Mouse (Mus musculus): ENCODE measurements around the gene Sorcs3.

Sorcs3 gene

DNA sequence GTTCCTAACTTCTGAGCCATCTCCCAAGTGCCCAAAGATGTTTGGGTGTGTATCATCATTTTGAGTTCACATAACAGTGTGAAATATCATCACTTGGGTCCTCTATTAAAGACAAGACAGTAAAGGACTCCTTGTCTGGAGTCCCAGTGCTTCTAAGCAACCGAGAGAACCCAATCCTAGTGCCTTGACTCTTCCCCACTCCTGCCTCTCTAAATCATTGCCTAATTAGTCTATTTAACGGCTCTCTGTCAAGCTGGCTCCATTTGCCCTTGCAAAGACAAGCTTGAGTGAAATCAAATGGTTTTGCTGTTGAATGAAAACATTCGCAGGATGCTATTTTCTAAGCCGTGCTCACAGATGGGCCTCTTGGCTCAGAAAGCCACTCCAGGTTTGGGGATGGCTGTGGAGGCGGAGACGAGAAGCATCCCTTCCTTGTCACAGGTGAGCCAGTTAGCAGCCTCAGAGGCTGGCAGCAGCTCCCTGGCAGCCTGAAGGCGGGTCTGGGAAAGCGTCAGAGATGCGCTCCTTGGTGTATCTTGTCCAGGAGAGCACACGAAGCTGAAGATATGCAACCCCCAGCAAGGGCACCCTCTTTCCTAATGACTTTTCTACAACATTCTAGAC, 79.9 kb downstream of the Sorcs3 start:
- peak; percentile 66 to 69 for DNase-seq

DNA sequence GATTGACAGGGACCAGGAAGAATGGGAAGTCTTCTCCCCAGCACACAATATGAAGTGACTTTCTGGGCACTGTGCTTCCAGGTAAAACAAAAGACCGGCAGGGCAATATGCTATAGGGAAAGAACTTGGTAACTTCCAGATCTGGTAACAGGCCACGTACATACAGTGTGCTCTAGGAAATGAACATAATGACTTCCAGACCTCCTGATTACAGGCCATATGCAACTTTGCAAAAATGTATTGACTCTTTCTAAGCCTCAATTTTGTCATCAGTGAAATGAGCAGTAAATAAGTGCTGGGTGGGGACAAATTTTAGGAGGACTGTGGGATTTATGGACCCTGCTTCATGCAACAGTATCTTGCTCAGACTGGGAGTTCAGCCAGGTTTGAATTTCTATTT, 88.4 kb downstream of the Sorcs3 start:
- DNase-seq: no peak

DNA sequence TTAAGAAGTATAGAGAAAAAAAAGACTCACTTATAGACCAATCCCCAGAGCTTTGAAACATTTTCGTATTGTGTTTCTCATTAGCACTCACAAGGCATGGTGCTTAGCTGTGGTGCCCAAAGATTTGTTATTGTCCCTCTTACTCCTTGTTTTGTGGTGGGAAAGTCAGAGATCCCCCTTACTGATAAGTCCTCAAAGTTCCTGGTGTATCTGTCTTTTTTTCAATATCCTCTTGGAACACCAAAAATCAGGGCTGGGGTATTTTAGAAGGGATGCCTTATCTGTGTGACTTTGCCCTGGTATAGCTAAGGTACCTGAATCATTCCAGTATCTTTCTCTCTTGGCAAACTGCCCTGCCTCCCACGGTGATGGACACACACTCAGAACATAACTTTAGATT, 92.6 kb downstream of the Sorcs3 start:
- DNase-seq: peak; percentile 20 to 31

DNA sequence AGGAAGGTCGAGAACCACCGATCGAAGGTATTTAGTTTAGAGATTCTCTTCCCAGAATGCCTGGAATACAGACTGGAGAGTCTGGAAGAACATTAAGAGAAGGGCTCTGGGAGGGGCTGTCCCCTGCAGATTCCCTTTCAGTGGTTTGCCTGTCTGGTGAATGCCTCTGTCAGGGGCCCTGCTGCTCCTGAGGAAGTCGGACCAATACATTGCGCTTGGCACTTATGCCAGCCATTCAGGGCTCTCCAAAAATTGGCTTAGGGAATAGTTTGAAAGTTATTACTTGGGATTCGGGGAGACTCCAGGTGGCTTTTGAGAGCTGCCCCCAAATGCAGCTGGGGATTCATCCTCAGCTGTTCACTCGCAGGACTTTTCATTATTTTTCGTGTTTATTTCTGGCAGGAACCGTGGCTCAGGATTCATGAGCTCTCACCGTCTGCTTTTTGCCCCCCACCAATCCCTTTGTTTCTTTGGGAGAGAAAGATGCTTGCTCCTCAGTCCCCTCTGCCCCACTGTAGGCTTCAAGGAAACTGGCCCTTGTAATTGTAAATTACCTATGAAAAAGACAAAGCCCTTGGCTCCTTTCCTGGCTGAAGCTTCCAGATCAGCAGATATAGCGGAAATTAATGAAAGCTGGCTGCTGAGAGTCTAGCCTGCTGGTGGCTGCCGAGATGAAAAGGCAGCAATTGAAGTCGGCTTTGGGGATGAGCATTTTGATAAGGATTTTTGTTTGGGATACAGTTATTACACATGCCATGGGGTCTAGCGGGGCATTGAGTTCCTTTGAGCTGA, 94.8 kb downstream of the Sorcs3 start:
- peak; percentile 24 to 43 for DNase-seq

DNA sequence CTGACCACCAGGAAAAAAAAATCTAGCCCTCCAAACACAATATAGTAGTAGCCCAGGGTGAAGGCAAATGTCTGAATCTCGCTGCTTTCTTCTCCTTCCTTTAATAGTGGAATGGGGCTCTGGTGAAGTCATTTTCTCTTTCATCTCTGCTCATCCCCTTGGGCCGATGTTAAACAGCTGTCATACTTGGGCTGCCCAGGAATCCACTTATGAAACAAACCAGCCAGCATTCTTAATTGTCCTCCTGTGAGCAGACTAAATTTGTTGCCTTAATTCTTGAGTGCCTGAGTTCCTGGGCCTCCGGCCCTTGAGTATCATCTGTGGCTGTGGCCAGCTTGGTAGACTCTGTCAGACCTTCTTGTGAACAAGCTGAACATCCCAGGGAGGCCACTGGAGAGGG, 95.5 kb downstream of the Sorcs3 start:
- no peak for DNase-seq

DNA sequence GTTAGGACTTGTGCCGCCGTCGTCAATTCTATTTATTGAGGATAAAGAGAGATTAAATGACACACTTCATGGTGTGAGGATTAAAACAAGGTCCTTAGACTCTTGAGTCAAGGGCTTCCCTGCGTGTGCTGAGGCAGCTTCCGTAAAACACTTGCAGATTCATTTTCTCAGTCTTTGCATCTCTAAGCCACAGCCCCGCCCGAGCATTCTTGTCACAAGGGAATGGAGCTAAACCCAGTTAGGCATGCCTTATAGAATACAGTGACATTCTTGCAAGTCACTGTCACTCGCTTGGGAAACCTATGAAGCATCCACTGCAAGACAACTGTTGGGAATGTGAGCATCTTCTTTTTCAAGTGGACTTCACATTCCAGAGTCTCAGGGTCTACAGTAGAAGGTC, 102.5 kb downstream of the Sorcs3 start:
- no peak for DNase-seq

DNA sequence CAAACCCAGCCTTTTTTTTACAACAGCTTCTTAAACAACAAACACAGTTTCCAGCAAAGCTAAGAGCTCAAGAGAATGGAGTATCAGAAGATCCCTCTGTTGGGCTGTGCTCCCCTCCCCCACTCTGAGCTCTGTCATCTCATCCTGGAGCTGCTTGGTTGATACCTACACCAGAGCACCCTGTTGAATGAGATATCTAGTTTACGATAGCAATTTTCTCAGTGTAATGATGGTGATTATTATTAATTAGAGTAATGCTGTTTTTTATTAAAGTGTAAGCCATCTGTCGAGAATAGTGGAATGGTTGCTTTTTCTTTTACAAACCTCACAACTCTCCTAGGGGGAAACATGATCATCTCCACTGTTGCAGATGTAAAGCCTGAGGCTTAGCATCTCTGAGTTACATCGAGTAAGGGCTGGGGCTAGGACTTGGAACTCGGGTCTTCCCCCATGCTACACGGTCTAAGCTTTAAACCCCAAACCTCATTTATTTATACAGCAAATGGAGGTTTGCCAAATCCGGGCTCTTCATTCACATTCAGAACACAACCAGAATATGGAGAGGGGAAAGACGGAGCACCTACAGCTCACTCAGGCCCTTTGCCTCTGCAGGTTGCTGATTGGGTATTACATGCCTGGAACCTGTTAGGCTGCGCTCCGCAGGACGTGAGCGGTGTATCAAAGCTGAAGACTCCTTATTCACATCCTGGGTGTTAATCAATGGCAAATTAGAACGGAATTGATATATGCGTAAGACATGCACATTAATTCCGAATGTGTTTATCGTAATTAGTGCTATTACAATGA, 103.9 kb downstream of the Sorcs3 start:
- no peak for DNase-seq

DNA sequence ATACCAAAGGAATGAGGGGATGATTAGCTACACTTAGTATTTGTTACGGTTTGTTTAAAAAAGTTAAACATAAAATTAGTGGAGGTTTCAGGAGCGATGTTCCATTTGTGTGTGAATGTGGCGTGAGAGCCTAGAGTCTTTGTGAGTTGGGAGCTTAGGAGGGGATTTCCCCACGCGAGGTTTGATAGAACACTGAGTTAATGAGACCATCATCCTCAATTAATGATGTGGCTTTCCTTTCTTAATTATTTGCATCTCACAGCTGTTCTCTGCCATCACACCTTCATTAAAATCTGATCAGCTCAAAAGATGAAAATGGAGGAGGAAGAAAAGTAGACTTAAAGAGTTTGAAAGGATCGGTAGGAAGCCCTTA, 104.5 kb downstream of the Sorcs3 start:
- DNase-seq: no peak

DNA sequence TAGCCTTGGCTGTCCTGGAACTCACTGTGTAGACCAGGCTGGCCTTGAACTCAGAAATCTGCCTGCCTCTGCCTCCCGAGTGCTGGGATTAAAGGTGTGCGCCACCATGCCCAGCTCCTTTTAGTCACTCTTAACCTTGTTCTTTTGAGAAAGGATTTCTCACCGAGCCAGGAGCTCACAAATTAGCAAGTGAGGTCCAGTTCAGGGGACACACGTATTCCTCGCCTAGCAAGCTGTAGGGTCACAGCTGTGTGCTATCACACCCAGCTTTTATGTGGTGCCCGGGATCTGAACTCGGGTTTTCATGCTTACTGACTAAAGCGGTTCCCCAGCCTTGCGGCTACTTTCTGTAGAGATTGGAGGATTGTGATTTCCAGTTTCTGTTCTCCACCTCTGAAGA, 108.0 kb downstream of the Sorcs3 start:
- no peak for DNase-seq

DNA sequence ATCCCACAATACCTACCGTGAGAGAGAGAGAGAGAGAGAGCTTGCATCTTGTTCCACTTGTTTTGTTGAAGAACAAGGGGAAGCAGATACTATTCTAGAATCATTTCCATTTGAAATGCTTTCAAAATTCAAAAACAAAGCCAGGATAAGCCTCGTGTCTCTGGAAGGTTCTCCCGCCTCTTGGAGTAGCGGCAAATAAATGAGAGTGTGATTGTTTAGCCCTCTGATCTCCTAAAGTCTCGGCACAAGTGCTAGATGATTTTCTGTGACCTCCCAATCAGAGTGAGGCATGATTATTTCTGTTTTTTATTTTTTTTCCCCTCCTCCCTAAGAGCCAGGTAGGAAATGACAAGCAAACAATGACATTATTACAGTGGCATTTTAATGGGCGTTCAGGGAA, 121.3 kb downstream of the Sorcs3 start:
- no peak for DNase-seq

DNA sequence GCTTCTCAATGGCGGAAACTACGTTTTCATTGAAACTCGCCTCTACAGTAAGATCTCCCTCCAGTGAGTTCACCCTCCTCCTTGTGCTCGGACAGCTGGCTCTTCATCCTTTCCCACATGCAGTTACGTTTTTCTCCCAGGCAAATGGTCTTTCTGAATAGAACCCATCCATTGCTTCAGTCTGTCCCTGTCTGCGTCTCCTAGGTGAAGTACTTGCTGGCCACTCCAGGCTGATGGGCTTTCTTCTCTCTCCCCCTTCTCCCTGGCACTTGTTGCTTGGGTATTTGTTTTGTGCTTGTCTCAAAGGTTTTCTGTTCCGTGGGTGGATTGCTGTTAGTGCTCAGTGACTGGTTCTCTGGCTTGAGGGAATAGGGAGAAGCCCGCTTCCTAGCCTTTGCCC, 122.3 kb downstream of the Sorcs3 start:
- no peak for DNase-seq

DNA sequence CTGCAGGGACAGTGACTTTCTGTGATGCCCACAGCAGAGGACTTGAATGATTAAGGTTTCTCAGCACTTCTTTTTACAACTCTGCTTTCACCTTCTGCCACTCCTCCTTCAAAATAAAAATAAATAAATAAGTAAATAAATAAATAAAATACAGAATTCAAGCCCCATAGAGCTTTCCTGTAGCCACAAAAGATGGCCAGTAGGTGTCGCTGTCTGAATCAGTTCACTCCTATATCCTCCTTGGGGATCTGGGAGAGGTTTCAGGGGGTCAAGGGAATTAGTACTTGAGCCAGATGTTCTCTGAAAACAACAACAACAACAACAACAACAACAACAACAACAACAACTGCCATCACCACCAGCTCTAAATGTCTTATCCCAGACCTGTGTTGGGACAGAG, 125.8 kb downstream of the Sorcs3 start:
- DNase-seq: peak; percentile 27 to 40

DNA sequence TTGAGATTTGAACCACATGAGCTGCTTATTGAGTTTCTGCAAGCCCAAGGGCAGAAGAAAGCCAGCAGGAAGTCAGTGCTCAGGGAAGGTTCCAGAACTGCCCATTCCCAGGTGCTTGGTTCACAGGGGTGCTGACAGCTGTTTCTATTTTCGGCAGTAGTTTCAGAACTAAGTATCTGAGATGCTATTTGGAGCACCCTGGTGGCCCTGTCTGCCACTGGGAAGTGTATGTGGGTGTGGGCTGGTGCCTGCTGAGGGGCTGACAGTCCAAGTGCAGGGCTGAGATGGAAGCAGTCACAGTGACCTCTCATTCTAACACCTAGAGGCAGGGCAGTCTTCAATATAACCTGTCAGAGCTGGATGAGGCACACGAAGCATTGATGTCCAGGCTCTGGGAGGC, 127.3 kb downstream of the Sorcs3 start:
- no peak for DNase-seq

DNA sequence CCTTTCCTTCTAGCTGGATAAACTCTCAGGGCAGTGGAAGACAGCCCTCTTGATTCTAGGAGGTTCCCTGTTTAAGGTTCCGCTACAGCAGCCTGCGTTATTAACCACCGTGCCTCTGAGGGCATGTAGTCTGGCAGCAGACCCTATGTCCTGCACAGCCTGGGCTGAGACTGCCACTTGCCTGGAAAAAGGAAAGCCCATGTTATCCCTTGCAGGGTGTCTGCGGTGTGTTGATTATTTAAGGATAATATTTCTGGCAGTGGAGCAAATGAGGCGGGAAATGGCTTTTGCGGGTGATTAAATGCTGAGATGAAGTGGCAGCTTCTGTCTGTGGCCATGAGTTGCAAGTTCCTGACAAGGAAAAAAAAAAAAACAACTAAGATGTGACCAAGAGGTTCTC, 131.6 kb downstream of the Sorcs3 start:
- no peak for DNase-seq

DNA sequence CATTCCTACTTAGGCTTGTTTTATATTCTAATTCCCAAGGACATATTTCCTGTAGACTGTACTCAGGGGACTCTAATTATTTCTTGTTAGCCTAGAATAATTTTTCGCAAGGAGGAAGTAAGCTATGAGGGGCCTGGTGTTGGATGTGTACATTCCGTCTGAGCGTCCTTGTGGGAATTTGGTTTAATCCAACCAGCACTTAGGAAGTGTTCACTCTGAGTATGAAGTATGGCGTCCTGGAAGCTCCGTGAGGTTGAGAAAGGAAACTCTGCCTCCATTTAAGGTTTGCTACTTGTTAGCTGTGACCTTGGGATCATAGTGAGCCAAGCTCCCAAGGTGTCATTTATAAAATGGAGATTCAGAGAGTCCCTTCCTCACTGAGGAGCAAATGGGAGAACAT, 132.3 kb downstream of the Sorcs3 start:
- no peak for DNase-seq

DNA sequence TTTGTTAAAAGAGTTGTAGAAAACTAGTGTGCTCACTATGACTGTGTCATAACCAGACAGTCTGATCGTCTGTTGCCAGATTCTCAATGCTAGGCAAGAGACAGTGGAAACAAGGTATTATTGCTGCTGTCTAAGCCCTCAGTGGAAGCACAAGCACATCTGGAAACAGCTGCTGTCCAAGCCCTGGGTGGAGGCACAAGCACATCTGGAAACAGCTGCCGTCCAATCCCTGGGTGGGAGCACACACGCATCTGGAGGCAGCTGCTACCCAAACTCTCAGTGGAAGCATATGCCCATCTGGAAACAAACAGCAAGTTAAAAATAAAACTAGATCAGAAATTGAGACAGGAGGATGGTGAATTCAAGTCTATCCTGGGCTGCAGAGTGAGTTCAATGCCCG, 136.9 kb downstream of the Sorcs3 start:
- DNase-seq: no peak

DNA sequence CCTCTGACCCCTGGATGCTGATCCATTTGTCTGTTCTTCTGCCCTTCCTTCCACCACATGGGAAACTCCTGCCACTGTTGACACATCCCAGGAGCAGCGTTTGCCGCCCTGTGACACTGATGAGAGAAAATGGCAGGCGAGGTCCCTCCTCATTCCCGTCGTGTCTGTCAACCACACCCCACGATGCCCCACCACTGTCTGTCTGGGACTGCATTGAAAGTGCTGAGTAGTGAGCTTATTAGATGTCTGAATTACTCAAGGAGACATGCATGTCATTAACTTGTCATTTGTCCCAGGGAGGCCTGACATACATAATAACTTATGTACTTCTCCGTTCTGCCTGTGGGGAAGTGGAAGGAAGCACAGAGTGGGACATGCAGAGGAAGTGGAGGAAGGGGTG, 137.6 kb downstream of the Sorcs3 start:
- no peak for DNase-seq

DNA sequence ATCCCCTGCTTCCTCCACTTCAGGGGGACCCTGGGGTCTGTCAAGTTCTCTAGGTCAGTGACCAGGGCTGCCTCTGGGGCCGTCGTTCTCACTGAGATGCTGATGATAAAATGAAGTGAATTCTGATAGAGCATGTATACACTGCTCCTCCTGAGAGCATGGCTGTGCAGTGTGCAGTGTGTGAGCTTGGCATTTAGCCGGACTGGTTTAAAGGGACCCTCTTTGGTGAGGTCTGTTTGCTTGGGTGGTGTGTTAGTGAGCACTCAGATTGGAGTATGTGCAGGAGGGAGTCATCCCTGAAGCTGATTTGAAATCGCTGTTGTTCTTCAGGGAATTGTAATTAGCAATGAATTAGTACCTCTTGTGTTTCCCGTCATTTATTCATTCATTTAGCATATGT, 141.3 kb downstream of the Sorcs3 start:
- no peak for DNase-seq

DNA sequence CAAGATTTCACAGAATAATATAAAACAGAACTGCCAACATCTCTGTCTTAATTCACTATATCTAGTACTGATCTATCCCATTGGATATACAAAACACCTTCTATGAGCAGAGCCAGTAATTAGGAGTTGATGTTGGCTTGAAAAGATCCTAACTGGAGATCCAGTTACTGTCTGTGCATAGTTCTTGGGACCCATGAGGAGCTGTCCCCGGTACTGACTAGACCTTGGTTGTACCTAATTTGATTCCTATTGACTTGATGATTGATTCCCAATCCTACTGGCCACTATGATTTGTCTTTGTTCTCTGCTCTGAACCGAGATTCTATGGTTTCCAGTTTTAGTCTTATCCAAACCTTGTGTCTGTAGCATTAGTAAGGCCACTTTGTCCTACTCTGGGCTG, 151.0 kb downstream of the Sorcs3 start:
- no peak for DNase-seq

DNA sequence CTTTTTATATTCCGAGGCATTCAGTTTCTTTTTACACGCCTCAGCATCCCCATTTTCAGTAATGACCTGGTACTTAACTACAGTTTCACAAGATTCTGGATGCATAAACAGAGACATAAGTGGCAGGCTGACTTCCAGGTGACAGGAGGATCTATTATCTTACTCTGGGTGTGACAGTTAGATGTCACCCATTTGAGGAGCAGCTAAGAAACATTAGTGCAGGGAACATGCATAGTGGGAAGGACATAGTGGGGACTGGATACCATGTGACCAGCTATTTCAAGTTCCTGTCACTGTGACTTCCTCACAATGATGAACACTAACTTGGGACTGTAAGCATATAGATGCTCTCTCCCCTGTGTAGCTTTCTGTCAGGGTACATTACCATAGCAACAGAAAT, 156.3 kb downstream of the Sorcs3 start:
- DNase-seq: no peak

DNA sequence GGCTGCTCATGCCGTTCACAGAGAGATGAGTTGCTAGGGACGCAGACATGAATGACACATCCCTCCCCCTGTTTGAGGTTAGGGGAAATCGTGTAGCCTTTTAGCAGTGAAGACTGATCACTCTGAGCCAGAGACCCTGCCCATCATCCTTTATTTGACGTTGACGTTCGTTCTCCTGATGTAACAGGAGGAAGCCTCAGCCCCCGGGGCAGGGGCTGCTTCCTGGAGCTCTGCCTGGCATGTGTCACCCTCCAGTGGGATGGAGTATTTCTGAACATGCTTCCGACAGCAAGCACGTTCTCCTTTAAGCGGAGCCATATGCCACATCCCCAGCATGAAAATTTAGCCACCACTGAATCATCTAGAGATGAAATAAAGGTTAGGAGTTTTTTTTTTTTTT, 162.2 kb downstream of the Sorcs3 start:
- no peak for DNase-seq

DNA sequence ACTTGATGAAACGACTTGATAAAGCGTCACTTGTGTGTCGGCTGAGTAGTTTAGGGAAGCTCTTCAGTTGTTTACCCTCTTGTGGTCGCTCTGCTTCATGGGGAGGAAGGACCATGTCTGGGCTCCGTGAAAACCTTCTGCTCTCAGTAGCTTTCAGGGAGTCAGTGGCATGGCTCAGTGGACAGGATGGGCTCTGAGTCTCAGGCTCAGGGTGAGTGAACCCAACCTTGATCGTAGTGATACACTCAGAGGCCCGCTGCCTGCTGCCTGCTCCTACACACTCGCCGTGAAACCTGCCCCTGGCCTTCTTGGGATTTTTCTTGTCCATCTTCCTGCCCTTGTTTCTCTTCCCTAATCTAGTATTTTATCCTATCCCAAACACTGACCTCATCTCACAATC, 166.0 kb downstream of the Sorcs3 start:
- DNase-seq: no peak

DNA sequence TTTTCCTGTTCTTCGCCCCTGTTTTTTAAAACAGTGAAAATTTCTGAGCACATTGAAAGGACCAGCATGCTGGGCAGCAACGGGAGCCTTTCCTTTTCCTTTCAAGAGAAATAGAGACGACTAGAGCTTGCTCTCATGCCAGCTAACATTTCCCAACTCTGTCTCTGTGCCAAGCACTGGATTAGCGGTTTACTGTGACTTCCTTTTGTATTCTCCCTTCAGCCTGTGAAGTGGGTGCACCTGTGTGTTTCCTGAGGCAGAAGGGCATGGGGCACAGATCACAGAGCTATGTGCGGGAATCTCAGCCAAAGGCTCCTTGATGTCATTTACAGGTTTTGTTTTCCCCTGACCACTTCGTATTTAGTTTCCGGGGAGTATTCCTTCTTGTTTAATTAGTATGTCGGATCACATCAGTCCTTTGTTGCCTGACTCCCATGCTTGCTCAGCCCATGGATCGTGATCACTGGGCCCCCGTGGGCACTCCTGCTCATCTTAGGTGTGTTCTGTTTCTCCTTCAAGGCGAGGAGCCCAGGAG, 172.2 kb downstream of the Sorcs3 start:
- DNase-seq: peak; percentile 13 to 43

DNA sequence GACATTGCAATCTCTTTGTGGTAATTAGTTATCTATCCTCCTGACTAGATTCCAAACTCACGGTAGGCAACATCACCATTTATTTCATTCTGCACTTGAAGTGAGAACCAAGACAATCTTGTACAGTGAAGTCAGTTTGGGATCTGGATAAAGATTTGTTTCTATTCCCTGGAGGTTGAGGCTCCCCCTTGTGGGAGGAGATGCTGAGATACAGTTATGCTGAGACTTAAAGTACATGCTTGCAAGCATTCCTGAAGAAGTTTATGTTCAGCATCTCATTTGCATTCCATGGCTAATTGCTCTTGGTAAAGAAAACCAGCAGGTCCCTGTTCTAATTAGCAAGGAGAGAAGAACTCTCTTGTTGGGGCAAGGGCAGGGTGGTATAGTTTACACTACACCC, 185.7 kb downstream of the Sorcs3 start:
- peak; percentile 20 to 32 for DNase-seq
